Mouse (Mus musculus): ENCODE results near the gene Adrb1. TPM values are rescaled to one million over a fixed set of nuclear protein-coding genes. Genes with fewer than 3 reads are reported as not detected.
"Not testable (repeated sequence)": the region's sequence is repeated elsewhere in the genome, so short reads cannot be mapped to it uniquely, and the experiment has no call there.

Adrb1 gene
- polyA plus RNA-seq, 1 experiment from 2014 or later: 1.0 TPM

DNA sequence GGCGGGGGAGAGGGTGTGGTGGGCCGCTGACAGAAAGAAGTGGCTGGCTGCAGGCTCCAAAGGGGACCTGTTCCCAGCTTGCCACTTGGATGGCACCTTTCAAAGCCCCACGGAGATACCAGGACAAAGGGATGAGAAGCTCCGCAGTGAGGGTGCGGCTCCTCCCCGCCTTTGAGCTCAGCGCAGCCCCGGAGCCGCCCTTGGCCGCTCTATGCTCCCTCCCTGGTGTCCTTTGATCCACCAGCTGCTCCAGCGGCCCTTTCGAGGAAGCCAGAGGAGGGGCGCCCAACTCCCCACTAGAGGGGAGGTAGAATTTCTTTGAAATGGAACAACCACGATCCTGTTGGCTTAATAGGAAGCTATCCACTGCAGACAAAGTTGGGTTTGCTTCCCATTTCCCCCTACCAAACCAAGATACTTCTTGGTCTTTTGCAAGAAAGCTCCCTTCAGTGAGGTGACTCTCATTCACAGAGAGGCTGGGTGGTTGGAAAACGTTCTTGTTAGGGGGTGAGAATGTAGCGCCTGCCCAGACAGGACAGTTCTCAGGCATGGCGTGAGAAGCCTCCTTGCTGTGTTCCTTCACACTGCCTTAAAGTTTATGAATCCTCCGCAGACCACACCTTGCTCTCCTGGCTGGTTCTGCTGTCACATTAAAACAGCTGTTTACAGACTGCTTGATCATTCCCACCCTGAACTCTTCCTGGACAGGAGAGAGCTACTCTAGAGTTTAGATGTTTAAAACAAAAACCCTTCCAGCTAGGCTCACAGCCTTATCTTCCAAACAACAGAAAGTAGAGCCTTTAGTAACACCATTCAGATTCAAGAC, 54.1 kb downstream of the Adrb1 start:
- ATAC-seq (ENCODE audit: low FRiP score): no peak
- H3K27ac ChIP-seq (replicated peaks): no peak overlapping the region
- peaks cover 25% of the 10 kb centered on the region for H3K27me3 ChIP-seq (replicated peaks)
- WGBS: 9% methylated on average over 18 of the region's 18 CpGs
- no peaks in the 10 kb centered on the region for H3K9me3 ChIP-seq (replicated peaks)
- H3K4me3 ChIP-seq (replicated peaks): peak overlapping the region; percentile 15
- peaks cover 25% of the 10 kb centered on the region for H3K4me1 ChIP-seq
- H3K4me2 ChIP-seq: peak overlapping the region; percentile 53
- H3K36me3 ChIP-seq: no peaks in the 10 kb centered on the region
- peak overlapping the region; percentile 34; the same call in 1 of the 2 replicates for H3K9ac ChIP-seq (replicated peaks)

DNA sequence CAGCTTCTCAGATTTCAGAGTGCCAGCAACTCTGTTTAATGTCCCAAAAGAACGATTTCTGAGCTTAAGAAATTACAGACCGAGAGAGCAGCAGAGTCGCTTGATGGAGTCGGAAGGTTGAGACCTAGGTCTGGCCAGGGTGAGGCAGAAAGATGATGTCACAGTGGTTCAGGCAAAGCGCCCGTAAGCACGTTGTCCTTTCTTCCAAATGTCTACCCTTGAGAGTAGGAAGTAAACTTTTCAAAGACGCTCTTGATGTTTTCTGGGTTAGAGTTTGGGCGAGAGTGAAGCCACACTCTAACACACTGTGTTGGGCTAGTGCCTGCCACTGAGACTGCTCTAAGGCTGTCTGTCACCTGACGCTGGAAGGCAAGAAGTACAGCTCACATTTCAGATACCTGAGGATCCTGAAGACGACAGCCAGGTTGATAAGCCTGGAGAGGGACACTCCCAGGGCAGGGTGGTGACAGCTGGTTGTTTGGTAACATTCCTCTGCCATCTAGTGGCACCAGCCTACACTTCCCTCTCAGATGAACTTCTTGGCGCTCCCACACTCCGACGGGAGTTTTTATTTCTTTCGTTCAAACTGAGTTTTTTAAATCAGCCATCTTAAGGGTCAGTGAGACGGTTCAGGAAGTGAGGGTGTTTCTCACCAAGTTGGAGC, 54.9 kb downstream of the Adrb1 start:
- ATAC-seq (ENCODE audit: low FRiP score): no peak

DNA sequence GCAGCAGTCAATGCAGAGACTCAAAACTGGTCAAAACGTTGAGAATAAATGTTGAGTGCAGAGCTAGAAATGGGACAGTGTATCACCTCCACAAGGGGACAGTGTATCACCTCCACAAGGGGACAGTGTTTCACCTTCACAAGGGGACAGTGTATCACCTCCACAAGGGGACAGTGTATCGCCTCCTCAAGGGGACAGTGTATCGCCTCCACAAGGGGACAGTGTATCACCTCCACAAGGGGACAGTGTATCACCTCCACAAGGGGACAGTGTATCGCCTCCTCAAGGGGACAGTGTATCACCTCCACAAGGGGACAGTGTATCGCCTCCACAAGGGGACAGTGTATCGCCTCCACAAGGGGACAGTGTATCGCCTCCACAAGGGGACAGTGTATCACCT, 56.5 kb downstream of the Adrb1 start:
- ATAC-seq (ENCODE audit: low FRiP score); H3K36me3 ChIP-seq; H3K4me3 ChIP-seq (replicated peaks); H3K4me2 ChIP-seq; H3K9me3 ChIP-seq (replicated peaks); H3K27ac ChIP-seq (replicated peaks); H3K9ac ChIP-seq (replicated peaks): not testable (repeated sequence)
- Histone ChIP-seq H3K4me1 (peaks cover 25% of the 10 kb centered on the region), H3K27me3 (replicated peaks) (peaks cover 25% of the 10 kb centered on the region)
- 96% methylated on average over 7 of the region's 7 CpGs for WGBS

More for the DNA sequence above, 54.9 kb downstream of the Adrb1 start:
- Histone ChIP-seq H3K27ac (replicated peaks) (no peak overlapping the region), H3K9me3 (replicated peaks) (no peaks in the 10 kb centered on the region), H3K27me3 (replicated peaks) (peaks cover 25% of the 10 kb centered on the region), H3K4me2 (no peak overlapping the region), H3K36me3 (no peaks in the 10 kb centered on the region), H3K4me3 (replicated peaks) (no peak overlapping the region), H3K4me1 (peaks cover 25% of the 10 kb centered on the region), H3K9ac (replicated peaks) (no peak overlapping the region)
- whole genome bisulfite sequencing: 42% methylated on average over 16 of the region's 16 CpGs

Other genes with a start within 250 kb of the Adrb1 start
- gene Dclre1a, start 174.0 kb upstream of the Adrb1 start, polyA plus RNA-seq (2015; fragmentation: Nextera tagmentation; extraction: Ambion mirVana): 10.9 and 13.2 TPM in 2 replicates
- 6.5 and 8.6 TPM in 2 replicates for gene Nhlrc2, start 173.9 kb upstream of the Adrb1 start, polyA plus RNA-seq (2015; fragmentation: Nextera tagmentation; extraction: Ambion mirVana)
- 20.4 and 22.2 TPM in 2 replicates for gene Ccdc186, start 100.0 kb downstream of the Adrb1 start, polyA plus RNA-seq (2015; fragmentation: Nextera tagmentation; extraction: Ambion mirVana)
- gene Tdrd1, start 104.0 kb downstream of the Adrb1 start, polyA plus RNA-seq (2015; fragmentation: Nextera tagmentation; extraction: Ambion mirVana): 1.1 and 1.2 TPM in 2 replicates
- gene Vwa2, start 152.1 kb downstream of the Adrb1 start, polyA plus RNA-seq (2015; fragmentation: Nextera tagmentation; extraction: Ambion mirVana): 0.33 and 0.70 TPM in 2 replicates